Mouse (Mus musculus) heart, adult 2 months (tissue): Measurements from ENCODE around the gene Ppm1a.

Source experiments
- CTCF ChIP-seq: fragments of 200-600 bp; IDR thresholded peaks from 2 replicates; pipeline ENCODE4 v1.8.1; 2022; ENCODE audit warnings: antibody characterized with exemption, mild to moderate bottlenecking, moderate library complexity
- EP300 ChIP-seq: fragments of 200-500 bp; IDR thresholded peaks from 2 replicates; pipeline ENCODE4 v1.6.1; 2011; ENCODE audit warnings: low read depth, low read length, control low read depth; ENCODE audit not compliant: insufficient read depth
- POLR2A ChIP-seq: fragments of 200-500 bp; IDR thresholded peaks from 2 replicates; pipeline ENCODE4 v1.6.1; 2011; ENCODE audit warnings: mild to moderate bottlenecking, low read depth, low read length, control low read depth; ENCODE audit not compliant: insufficient read depth

GRCm38 (mm10) chr12:72761230-72761648, 4.0 kb downstream of the Ppm1a start:
- no peak for TF ChIP-seq CTCF
- TF ChIP-seq EP300 = no peak
- no peak; the same call in 1 of the 2 replicates for TF ChIP-seq POLR2A
